Mouse (Mus musculus) MEL (cell line): ENCODE measurements at regions not wholly inside any gene's neighbourhood (a gene's known extent, or its start where the extent isn't known, plus 50 kb on each side); places are given as distances from the start of the nearest gene placed in this dataset.

ENCODE experiments used
- DNase-seq: peaks from one replicate; pipeline ENCODE4 v3.0.0; 2011; ENCODE audit warnings: low read depth, low spot score
- H3K27ac ChIP-seq: 2 replicates; pipeline ENCODE4 v1.5.1; 2012; ENCODE audit warnings: low read depth, mild to moderate bottlenecking, control low read depth, low read length, moderate library complexity; ENCODE audit not compliant: control insufficient read depth
- H3K27me3 ChIP-seq, 2 experiments: fragments of 150-350 bp in 1 of 2; sonication (generic) in 1 of 2; 2 replicates each; pipeline ENCODE4 v1.6.1; 2012; ENCODE audit warnings: low read length in 2 of 2, mild to moderate bottlenecking in 2 of 2, improper control_type of control experiment in 1 of 2, moderate library complexity in 1 of 2; ENCODE audit not compliant: insufficient read depth in 2 of 2, control insufficient read depth in 1 of 2
- H3K36me3 ChIP-seq, 2 experiments: 2 replicates each; pipeline ENCODE4 v1.6.1; 2012 to 2014; ENCODE audit warnings: low read length in 2 of 2, improper control_type of control experiment in 1 of 2, inconsistent platforms in 1 of 2, mild to moderate bottlenecking in 1 of 2; ENCODE audit not compliant: insufficient read depth in 2 of 2, control insufficient read depth in 1 of 2
- H3K4me1 ChIP-seq, 2 experiments: fragments of 150-350 bp in 1 of 2; sonication (generic) in 1 of 2; 2 replicates each; pipeline ENCODE4 v1.6.1; 2012; ENCODE audit warnings: low read length in 2 of 2, improper control_type of control experiment in 1 of 2, mild to moderate bottlenecking in 1 of 2; ENCODE audit not compliant: insufficient read depth in 2 of 2, control insufficient read depth in 1 of 2
- H3K4me3 ChIP-seq, 2 experiments: fragments of 150-350 bp in 1 of 2; sonication (generic) in 1 of 2; 2 replicates each; pipeline ENCODE4 v1.5.1; 2012; ENCODE audit warnings: low read depth in 2 of 2, low read length in 2 of 2, mild to moderate bottlenecking in 2 of 2, moderate library complexity in 2 of 2, control low read depth in 1 of 2, improper control_type of control experiment in 1 of 2; ENCODE audit not compliant: control insufficient read depth in 1 of 2, insufficient read depth in 1 of 2
- H3K79me2 ChIP-seq: 2 replicates; pipeline ENCODE4 v1.6.1; 2012; ENCODE audit warnings: mild to moderate bottlenecking, low read length, moderate library complexity; ENCODE audit not compliant: control insufficient read depth, poor library complexity, insufficient read depth
- H3K9ac ChIP-seq: 2 replicates; pipeline ENCODE4 v1.6.1; 2012; ENCODE audit warnings: low read depth, mild to moderate bottlenecking, control low read depth, low read length, moderate library complexity; ENCODE audit not compliant: control insufficient read depth, poor library complexity, severe bottlenecking
- H3K9me3 ChIP-seq: fragments of 150-350 bp; sonication (generic); replicated peaks from 2 replicates; pipeline ENCODE4 v1.6.1; 2012; ENCODE audit warnings: mild to moderate bottlenecking, low read length, improper control_type of control experiment, moderate library complexity; ENCODE audit not compliant: insufficient read depth
- BHLHE40 ChIP-seq: IDR thresholded peaks from 2 replicates; pipeline ENCODE4 v1.6.1; 2012; ENCODE audit warnings: low read depth, mild to moderate bottlenecking, inconsistent platforms, low read length, improper control_type of control experiment, borderline replicate concordance
- CHD1 ChIP-seq: IDR thresholded peaks from 2 replicates; pipeline ENCODE4 v1.6.1; 2012; ENCODE audit warnings: low read depth, mild to moderate bottlenecking, inconsistent platforms, low read length, improper control_type of control experiment
- CHD2 ChIP-seq: IDR thresholded peaks from 2 replicates; pipeline ENCODE4 v1.6.1; 2011; ENCODE audit warnings: low read length, improper control_type of control experiment
- CTCF ChIP-seq, 3 experiments: IDR thresholded peaks in 2 of 3; conservative IDR thresholded peaks in 1 of 3; 2 replicates each; pipeline ENCODE4 v1.5.1; 2011 to 2012; ENCODE audit warnings: low read length in 3 of 3, low read depth in 2 of 3, mild to moderate bottlenecking in 2 of 3, improper control_type of control experiment in 1 of 3, inconsistent platforms in 1 of 3, mixed read lengths in 1 of 3, moderate library complexity in 1 of 3; ENCODE audit not compliant: control insufficient read depth in 1 of 3, insufficient read depth in 1 of 3, poor library complexity in 1 of 3, severe bottlenecking in 1 of 3
- ELF1 ChIP-seq: IDR thresholded peaks from 2 replicates; pipeline ENCODE4 v1.6.1; 2014; ENCODE audit warnings: low read depth, mild to moderate bottlenecking, inconsistent platforms, low read length, improper control_type of control experiment, moderate library complexity
- EP300 ChIP-seq, 2 experiments: IDR thresholded peaks; 2 replicates each; pipeline ENCODE4 v1.6.1; 2011; ENCODE audit warnings: improper control_type of control experiment in 2 of 2, low read length in 2 of 2, low read depth in 1 of 2, mild to moderate bottlenecking in 1 of 2
- ETS1 ChIP-seq: IDR thresholded peaks from 2 replicates; pipeline ENCODE4 v1.6.1; 2012; ENCODE audit warnings: low read depth, mild to moderate bottlenecking, inconsistent platforms, low read length, improper control_type of control experiment, moderate library complexity
- GABPA ChIP-seq: IDR thresholded peaks from 2 replicates; pipeline ENCODE4 v1.6.1; 2012; ENCODE audit warnings: low read depth, mild to moderate bottlenecking, inconsistent platforms, low read length, improper control_type of control experiment, moderate library complexity
- JUND ChIP-seq: IDR thresholded peaks from 2 replicates; pipeline ENCODE4 v1.6.1; 2011; ENCODE audit warnings: low read depth, mild to moderate bottlenecking, improper control_type of control experiment, low read length
- KAT2A ChIP-seq: conservative IDR thresholded peaks from 2 replicates; pipeline ENCODE4 v1.6.1; 2012; ENCODE audit warnings: low read depth, low read length, improper control_type of control experiment, inconsistent platforms
- MAX ChIP-seq: IDR thresholded peaks from 2 replicates; pipeline ENCODE4 v1.6.1; 2011; ENCODE audit warnings: low read length, improper control_type of control experiment
- MAZ ChIP-seq: IDR thresholded peaks from 2 replicates; pipeline ENCODE4 v1.6.1; 2012; ENCODE audit warnings: low read depth, mild to moderate bottlenecking, inconsistent platforms, low read length, improper control_type of control experiment
- MEF2A ChIP-seq: IDR thresholded peaks from 2 replicates; pipeline ENCODE4 v1.6.1; 2014; ENCODE audit warnings: low read depth, mild to moderate bottlenecking, inconsistent platforms, low read length, improper control_type of control experiment; ENCODE audit not compliant: poor library complexity, insufficient replicate concordance, severe bottlenecking; ENCODE audit errors: extremely low read depth
- MXI1 ChIP-seq: IDR thresholded peaks from 2 replicates; pipeline ENCODE4 v1.6.1; 2011; ENCODE audit warnings: mild to moderate bottlenecking, low read depth, low read length, improper control_type of control experiment
- NELFE ChIP-seq: IDR thresholded peaks from 2 replicates; pipeline ENCODE4 v1.6.1; 2011; ENCODE audit warnings: low read depth, low read length, improper control_type of control experiment
- POLR2AphosphoS2 ChIP-seq: IDR thresholded peaks from 2 replicates; pipeline ENCODE4 v1.6.1; 2011; ENCODE audit warnings: low read length, improper control_type of control experiment
- POLR2AphosphoS5 ChIP-seq: IDR thresholded peaks from 2 replicates; pipeline ENCODE4 v1.6.1; 2012; ENCODE audit warnings: low read depth, borderline replicate concordance, mild to moderate bottlenecking, inconsistent platforms, low read length, moderate library complexity, mixed read lengths
- SIN3A ChIP-seq: IDR thresholded peaks from 2 replicates; pipeline ENCODE4 v1.6.1; 2012; ENCODE audit warnings: low read length, improper control_type of control experiment, inconsistent platforms
- SMC3 ChIP-seq: IDR thresholded peaks from 2 replicates; pipeline ENCODE4 v1.6.1; 2011; ENCODE audit warnings: low read depth, low read length, improper control_type of control experiment
- USF1 ChIP-seq: IDR thresholded peaks from 2 replicates; pipeline ENCODE4 v1.6.1; 2014; ENCODE audit warnings: low read depth, mild to moderate bottlenecking, inconsistent platforms, low read length, improper control_type of control experiment, moderate library complexity
- ZC3H11A ChIP-seq: IDR thresholded peaks from 2 replicates; pipeline ENCODE4 v1.6.1; 2012; ENCODE audit warnings: low read depth, mild to moderate bottlenecking, inconsistent platforms, low read length, improper control_type of control experiment
- ZKSCAN1 ChIP-seq: IDR thresholded peaks from 2 replicates; pipeline ENCODE4 v1.6.1; 2012; ENCODE audit warnings: low read depth, mild to moderate bottlenecking, inconsistent platforms, low read length, improper control_type of control experiment, moderate library complexity
- ZMIZ1 ChIP-seq: IDR thresholded peaks from 2 replicates; pipeline ENCODE4 v1.6.1; 2012; ENCODE audit warnings: low read depth, mild to moderate bottlenecking, inconsistent platforms, low read length, improper control_type of control experiment, moderate library complexity
- ZNF384 ChIP-seq: IDR thresholded peaks from 2 replicates; pipeline ENCODE4 v1.6.1; 2012; ENCODE audit warnings: low read depth, mild to moderate bottlenecking, inconsistent platforms, low read length, improper control_type of control experiment

- H3K9ac ChIP-seq, result no peak overlapping the region
- no peaks in the 10 kb centered on the region for H3K9me3 ChIP-seq
- H3K4me3 ChIP-seq, result no peak overlapping the region
- DNase-seq, result no peak
- no peaks in the 10 kb centered on the region for H3K27me3 ChIP-seq
- H3K79me2 ChIP-seq, result no peaks in the 10 kb centered on the region
- no peak overlapping the region for H3K27ac ChIP-seq
- H3K36me3 ChIP-seq, result no peaks in the 10 kb centered on the region
- TF ChIP-seq SMC3 (no peak), USF1 (no peak), ZC3H11A (no peak), MEF2A (no peak), CHD1 (no peak), POLR2AphosphoS2 (no peak), ZNF384 (no peak), CHD2 (no peak), BHLHE40 (no peak), MAZ (no peak), KAT2A (no peak), ZKSCAN1 (no peak), POLR2AphosphoS5 (no peak)
- H3K4me1 ChIP-seq, result no peaks in the 10 kb centered on the region
Observed at GRCm38 (mm10) chr12:110207246-110207852, 71.5 kb upstream of the Dio3 start.

- Histone ChIP-seq H3K4me1 (no peaks in the 10 kb centered on the region), H3K36me3 (no peaks in the 10 kb centered on the region), H3K79me2 (no peaks in the 10 kb centered on the region), H3K27ac (no peak overlapping the region), H3K27me3 (no peaks in the 10 kb centered on the region), H3K9me3 (no peaks in the 10 kb centered on the region), H3K9ac (no peak overlapping the region), H3K4me3 (no peak overlapping the region)
- DNase-seq, result no peak
- no peak for TF ChIP-seq MXI1
- TF ChIP-seq USF1, result no peak
- no peak for TF ChIP-seq SIN3A
- TF ChIP-seq GABPA, result no peak
- TF ChIP-seq ETS1, result no peak
- no peak for TF ChIP-seq ZMIZ1
- no peak for TF ChIP-seq ZNF384
- no peak for TF ChIP-seq JUND
- no peak for TF ChIP-seq MEF2A
- TF ChIP-seq NELFE, result no peak
- TF ChIP-seq EP300 (IDR thresholded peaks at IDR 0.05; ENCODE audit: low read depth in 1 of 2, low read length in 2 of 2), result no peak
- no peak for TF ChIP-seq CTCF (IDR thresholded peaks at IDR 0.05 in 2 of 3, conservative IDR thresholded peaks at IDR 0.05 in 1 of 3; ENCODE audit: control insufficient read depth in 1 of 3, insufficient read depth in 1 of 3, low read depth in 2 of 3, low read length in 3 of 3, poor library complexity in 1 of 3, severe bottlenecking in 1 of 3)
- no peak for TF ChIP-seq ELF1
- no peak for TF ChIP-seq MAX
Observed at GRCm38 (mm10) chr12:110212716-110213115, 66.2 kb upstream of the Dio3 start.
